Mouse (Mus musculus) testis, adult 2 months (tissue): ENCODE data around the gene Cldn15.

Experiments
- CTCF ChIP-seq: fragments of 200-500 bp; IDR thresholded peaks from 2 replicates; pipeline ENCODE4 v1.5.1; 2012; ENCODE audit warnings: low read depth, mild to moderate bottlenecking, inconsistent platforms, low read length, moderate library complexity; ENCODE audit not compliant: control insufficient read depth, insufficient read depth, insufficient replicate concordance
- POLR2A ChIP-seq: fragments of 200-500 bp; IDR thresholded peaks from 2 replicates; pipeline ENCODE4 v1.6.1; 2012; ENCODE audit warnings: low read depth, mild to moderate bottlenecking, inconsistent platforms, low read length, moderate library complexity; ENCODE audit not compliant: control insufficient read depth

- TF ChIP-seq POLR2A (no peak), CTCF (no peak)
Observed at GRCm38 (mm10) chr5:136931896-136932295, 34.5 kb upstream of the Cldn15 start.
